Mouse (Mus musculus): Measurements from ENCODE around the gene Kdm2a. TPM values are rescaled to one million over a fixed set of nuclear protein-coding genes. Genes with fewer than 3 reads are reported as not detected.

Kdm2a gene
- 99.7 and 126 TPM in 2 replicates for polyA plus RNA-seq (2012; rRNA removed)
- 54.4 and 59.8 TPM in 2 replicates for polyA plus RNA-seq (2014; fragmentation: Nextera tagmentation; extraction: Ambion mirVana)

DNA sequence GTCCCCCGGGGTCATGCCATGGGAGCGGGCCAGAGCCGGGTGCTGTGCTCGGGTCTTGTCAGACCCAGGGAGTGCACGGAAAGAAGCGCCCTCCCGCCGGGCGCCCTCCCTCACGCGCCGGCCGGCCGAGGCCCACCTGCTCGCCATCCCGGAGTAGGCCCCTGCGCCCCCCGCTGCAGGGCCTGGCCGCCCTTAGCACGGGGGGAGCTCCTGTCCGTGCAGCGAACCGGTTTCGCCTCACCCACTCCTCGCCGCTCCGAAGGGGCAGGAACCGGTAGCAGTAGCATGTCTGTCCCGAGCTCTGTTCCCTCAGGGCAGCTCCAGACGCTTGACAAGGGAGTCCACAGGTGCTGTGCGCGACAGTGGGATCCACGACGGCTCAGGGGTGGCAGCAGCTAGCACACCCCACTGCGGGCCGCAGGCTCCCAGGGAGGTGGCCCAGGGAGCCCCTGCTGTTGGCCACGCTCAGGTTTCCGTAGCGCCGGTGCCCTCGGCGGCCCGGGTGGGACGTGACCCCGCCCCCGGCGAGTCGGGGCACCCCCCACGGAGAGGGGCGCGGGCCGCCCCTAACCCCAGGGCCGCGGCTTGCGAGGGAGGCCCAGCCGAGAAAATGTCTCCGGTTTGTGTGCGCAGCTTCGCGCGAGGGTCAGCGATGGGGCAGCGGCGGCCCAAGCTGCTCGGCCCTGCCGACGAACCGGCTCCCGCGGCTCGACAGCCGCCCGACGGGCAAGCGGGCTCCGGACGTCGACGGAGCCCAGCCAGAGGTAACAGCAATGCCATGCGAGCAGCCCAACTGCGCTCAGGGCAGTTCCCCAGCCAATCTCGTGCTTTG, at the start of gene Kdm2a:
Gene Kdm2a (minus strand): TSS at position 488 of the 832 bp plus-strand sequence.
- peaks cover 6% of the 10 kb centered on the region; the same call in 1 of the 2 replicates for H3K4me1 ChIP-seq (ENCODE audit: control insufficient read depth, insufficient read depth, low read length)
- peaks cover 5% of the 10 kb centered on the region; the same call in 1 of the 2 replicates for H3K36me3 ChIP-seq (ENCODE audit: control insufficient read depth, insufficient read depth, low read length)
- H3K4me2 ChIP-seq (replicated peaks; ENCODE audit: low read depth, low read length, severe bottlenecking), result peak within 1 kb of the TSS; percentile 88
- 2% methylated on average over 72 of the region's 82 CpGs for WGBS
- peak; percentile 34 for ATAC-seq (ENCODE audit: low FRiP score, low read depth)
- H3K9me3 ChIP-seq (ENCODE audit: control insufficient read depth, low read length), result no peaks in the 10 kb centered on the region
- peak within 1 kb of the TSS; percentile 95 for H3K27ac ChIP-seq (replicated peaks; ENCODE audit: low read depth, low read length)
- peak within 1 kb of the TSS; percentile 87 for H3K9ac ChIP-seq (ENCODE audit: low read depth, low read length, severe bottlenecking)
- DNase-seq (ENCODE audit: low spot score), result peak; percentile 11
- H3K4me3 ChIP-seq (replicated peaks; ENCODE audit: low read length), result peak within 1 kb of the TSS; percentile 100
- no peak for TF ChIP-seq POLR2A (IDR thresholded peaks at IDR 0.05; ENCODE audit: borderline replicate concordance, extremely low read depth, insufficient read depth, insufficient read length)
- no peaks in the 10 kb centered on the region for H3K27me3 ChIP-seq (ENCODE audit: control insufficient read depth, insufficient read depth, low read length)

- H3K4me1 ChIP-seq (ENCODE audit: control insufficient read depth, insufficient read depth, low read length), result no peaks in the 10 kb centered on the region
- H3K9me3 ChIP-seq (ENCODE audit: control insufficient read depth, low read length), result no peaks in the 10 kb centered on the region
- DNase-seq (ENCODE audit: low spot score) (no peak), ATAC-seq (ENCODE audit: low FRiP score, low read depth) (no peak)
- 83% methylated on average over 9 of the region's 9 CpGs for WGBS
- no peaks in the 10 kb centered on the region for H3K27me3 ChIP-seq (ENCODE audit: control insufficient read depth, insufficient read depth, low read length)
- no peak overlapping the region for H3K9ac ChIP-seq (ENCODE audit: low read depth, low read length, severe bottlenecking)
- H3K4me3 ChIP-seq (replicated peaks; ENCODE audit: low read length), result no peak overlapping the region
- H3K4me2 ChIP-seq (replicated peaks; ENCODE audit: low read depth, low read length, severe bottlenecking), result no peak overlapping the region
- H3K36me3 ChIP-seq (ENCODE audit: control insufficient read depth, insufficient read depth, low read length), result no peaks in the 10 kb centered on the region
- no peak overlapping the region for H3K27ac ChIP-seq (replicated peaks; ENCODE audit: low read depth, low read length)
- TF ChIP-seq POLR2A (IDR thresholded peaks at IDR 0.05; ENCODE audit: borderline replicate concordance, extremely low read depth, insufficient read depth, insufficient read length), result no peak
Observed at GRCm38 (mm10) chr19:4447445-4447844, 49.4 kb upstream of the Kdm2a start.

DNA sequence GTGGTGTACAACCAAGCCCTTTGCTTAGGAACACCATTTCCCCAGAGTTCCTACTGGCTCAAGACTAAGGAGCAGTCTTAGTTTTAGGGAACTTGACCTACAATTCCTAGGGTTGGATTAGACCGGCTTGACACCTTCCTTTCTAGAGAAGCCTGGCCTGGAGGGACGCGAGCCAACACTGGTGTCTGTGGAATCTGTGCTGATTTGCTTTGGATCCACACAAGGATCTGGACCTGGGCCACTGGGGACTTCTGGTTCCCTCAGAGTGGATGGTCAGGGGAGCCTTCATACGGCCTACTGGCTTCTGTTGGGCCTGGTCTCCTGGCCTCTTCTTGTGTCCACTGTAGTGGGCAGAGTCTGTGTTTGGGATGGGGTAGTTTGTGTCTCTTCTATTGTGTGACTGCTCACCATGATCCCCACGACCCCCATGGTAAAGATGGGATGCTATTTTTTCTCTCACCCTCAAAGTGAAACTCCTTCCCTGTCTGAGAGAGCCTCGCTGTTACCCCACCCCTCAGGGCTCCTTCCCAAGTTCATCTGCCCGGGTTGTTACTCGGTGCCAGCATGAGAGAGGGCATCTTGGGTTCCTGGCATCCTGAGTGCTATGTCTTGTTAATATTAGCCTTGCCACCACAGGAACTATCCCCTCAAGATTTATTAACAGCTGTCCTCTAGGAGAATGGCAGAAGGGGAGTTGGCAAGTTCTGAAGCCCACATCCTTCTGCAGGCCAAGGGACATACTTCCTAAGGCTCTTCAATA, 48.8 kb upstream of the Kdm2a start:
- no peaks in the 10 kb centered on the region for H3K9me3 ChIP-seq (ENCODE audit: control insufficient read depth, low read length)
- DNase-seq (ENCODE audit: low spot score) (no peak), ATAC-seq (ENCODE audit: low FRiP score, low read depth) (no peak)
- H3K4me3 ChIP-seq (replicated peaks; ENCODE audit: low read length), result no peak overlapping the region
- WGBS, result 81% methylated on average over 8 of the region's 8 CpGs
- no peak overlapping the region for H3K27ac ChIP-seq (replicated peaks; ENCODE audit: low read depth, low read length)
- TF ChIP-seq POLR2A (IDR thresholded peaks at IDR 0.05; ENCODE audit: borderline replicate concordance, extremely low read depth, insufficient read depth, insufficient read length), result no peak
- no peak overlapping the region for H3K4me2 ChIP-seq (replicated peaks; ENCODE audit: low read depth, low read length, severe bottlenecking)
- H3K9ac ChIP-seq (ENCODE audit: low read depth, low read length, severe bottlenecking), result no peak overlapping the region
- H3K27me3 ChIP-seq (ENCODE audit: control insufficient read depth, insufficient read depth, low read length), result no peaks in the 10 kb centered on the region
- no peaks in the 10 kb centered on the region for H3K36me3 ChIP-seq (ENCODE audit: control insufficient read depth, insufficient read depth, low read length)
- peaks cover 5% of the 10 kb centered on the region for H3K4me1 ChIP-seq (ENCODE audit: control insufficient read depth, insufficient read depth, low read length)

GRCm38 (mm10) chr19:4442408-4442807, 44.3 kb upstream of the Kdm2a start:
- TF ChIP-seq POLR2A (IDR thresholded peaks at IDR 0.05; ENCODE audit: borderline replicate concordance, extremely low read depth, insufficient read depth, insufficient read length), result no peak

DNA sequence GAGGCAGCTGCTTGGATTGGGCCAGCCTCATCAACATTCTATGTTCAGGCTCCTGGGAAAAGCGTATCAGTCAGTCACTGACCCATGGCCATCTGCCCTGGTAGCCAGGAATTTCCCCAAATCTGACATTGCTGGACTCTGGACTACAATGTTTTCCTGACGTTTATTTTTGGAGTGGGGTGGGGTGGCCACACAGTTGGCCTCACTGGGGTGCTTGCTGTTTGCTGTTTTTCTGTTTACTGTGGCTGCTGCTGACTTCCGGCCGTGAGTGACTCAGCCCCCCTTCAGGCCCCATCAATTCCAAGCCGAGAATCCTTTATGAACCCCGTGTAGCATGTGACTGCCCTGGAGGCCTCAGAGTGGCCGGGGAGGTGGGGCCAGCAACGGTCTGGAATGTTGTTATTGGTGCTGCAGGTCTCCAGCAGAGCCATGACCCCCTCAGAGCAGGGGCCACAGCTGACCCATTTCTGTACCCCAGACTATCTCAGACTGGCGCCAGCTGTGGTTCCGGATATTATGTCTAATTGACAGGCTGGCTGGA, 43.6 kb upstream of the Kdm2a start:
- H3K4me2 ChIP-seq (replicated peaks; ENCODE audit: low read depth, low read length, severe bottlenecking), result no peak overlapping the region
- 27% methylated on average over 10 of the region's 10 CpGs for WGBS
- peak; percentile 63; the same call in 1 of the 2 replicates for ATAC-seq (ENCODE audit: low FRiP score, low read depth)

More at GRCm38 (mm10) chr19:4442408-4442807, 44.3 kb upstream of the Kdm2a start:
- Histone ChIP-seq H3K27me3 (ENCODE audit: control insufficient read depth, insufficient read depth, low read length) (no peaks in the 10 kb centered on the region), H3K27ac (replicated peaks; ENCODE audit: low read depth, low read length) (no peak overlapping the region), H3K9me3 (ENCODE audit: control insufficient read depth, low read length) (no peaks in the 10 kb centered on the region), H3K4me1 (ENCODE audit: control insufficient read depth, insufficient read depth, low read length) (peaks cover 25% of the 10 kb centered on the region), H3K4me3 (replicated peaks; ENCODE audit: low read length) (no peak overlapping the region), H3K9ac (ENCODE audit: low read depth, low read length, severe bottlenecking) (no peak overlapping the region), H3K4me2 (replicated peaks; ENCODE audit: low read depth, low read length, severe bottlenecking) (no peak overlapping the region), H3K36me3 (ENCODE audit: control insufficient read depth, insufficient read depth, low read length) (no peaks in the 10 kb centered on the region)
- peak; percentile 78 for DNase-seq (ENCODE audit: low spot score)
- WGBS, result 5% methylated on average over 3 of the region's 3 CpGs
- peak; percentile 35 for ATAC-seq (ENCODE audit: low FRiP score, low read depth)

More for the DNA sequence above, 43.6 kb upstream of the Kdm2a start:
- no peak for TF ChIP-seq POLR2A (IDR thresholded peaks at IDR 0.05; ENCODE audit: borderline replicate concordance, extremely low read depth, insufficient read depth, insufficient read length)
- Histone ChIP-seq H3K9me3 (ENCODE audit: control insufficient read depth, low read length) (no peaks in the 10 kb centered on the region), H3K36me3 (ENCODE audit: control insufficient read depth, insufficient read depth, low read length) (no peaks in the 10 kb centered on the region), H3K4me1 (ENCODE audit: control insufficient read depth, insufficient read depth, low read length) (peaks cover 25% of the 10 kb centered on the region), H3K27me3 (ENCODE audit: control insufficient read depth, insufficient read depth, low read length) (no peaks in the 10 kb centered on the region), H3K9ac (ENCODE audit: low read depth, low read length, severe bottlenecking) (no peak overlapping the region), H3K4me3 (replicated peaks; ENCODE audit: low read length) (no peak overlapping the region), H3K27ac (replicated peaks; ENCODE audit: low read depth, low read length) (no peak overlapping the region)
- no peak for DNase-seq (ENCODE audit: low spot score)
